Mouse (Mus musculus) MN1 (cell line): ENCODE measurements around the gene Fktn.

ENCODE experiments used
- DNase-seq: peaks from one replicate; pipeline ENCODE4 v3.0.0-alpha.2; 2016; ENCODE audit warnings: low spot score

Gene Fktn

DNA sequence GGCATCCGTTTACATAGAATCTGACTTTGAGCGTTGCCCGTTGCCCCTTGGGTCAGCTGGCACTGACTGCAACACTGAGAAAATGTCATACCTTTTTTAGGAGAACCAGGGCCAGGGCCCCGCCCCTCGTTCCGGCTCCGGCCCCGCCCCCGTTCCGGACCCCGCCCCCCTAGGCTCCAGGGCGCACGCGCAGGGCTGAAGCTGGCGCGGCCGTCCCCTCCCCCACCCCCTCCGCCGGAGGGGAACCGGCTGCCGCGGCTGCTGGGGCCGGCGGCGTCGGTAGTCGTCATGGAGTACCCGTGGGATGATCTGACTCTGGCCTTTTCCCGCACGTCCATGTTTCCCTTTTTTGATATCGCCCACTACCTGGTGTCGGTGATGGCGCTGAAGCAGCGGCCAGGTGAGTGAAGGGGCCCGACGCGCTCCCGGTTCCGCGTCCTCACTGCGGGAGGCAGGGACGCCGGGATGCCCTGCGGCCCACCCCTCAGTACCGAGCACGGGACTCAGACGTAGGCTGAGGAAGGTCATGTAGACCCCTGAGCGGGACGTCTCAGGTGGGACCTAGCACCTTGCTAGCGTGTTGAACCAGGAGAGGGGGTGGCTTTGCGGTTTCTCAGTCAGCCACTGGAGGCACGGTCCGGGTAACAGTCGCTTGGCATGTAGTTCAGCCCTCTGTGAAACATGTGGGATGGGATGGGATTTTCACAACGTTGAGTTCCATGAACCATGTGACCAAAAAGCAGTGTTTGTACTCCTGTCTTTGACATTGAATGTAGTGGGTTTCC is 112.2 kb downstream of the Fktn start, which contains the start of gene Tmem38b:
Gene Tmem38b, plus strand, starts transcription at position 225 of the 785 bp plus-strand sequence.
- DNase-seq, result peak; percentile 64

DNA sequence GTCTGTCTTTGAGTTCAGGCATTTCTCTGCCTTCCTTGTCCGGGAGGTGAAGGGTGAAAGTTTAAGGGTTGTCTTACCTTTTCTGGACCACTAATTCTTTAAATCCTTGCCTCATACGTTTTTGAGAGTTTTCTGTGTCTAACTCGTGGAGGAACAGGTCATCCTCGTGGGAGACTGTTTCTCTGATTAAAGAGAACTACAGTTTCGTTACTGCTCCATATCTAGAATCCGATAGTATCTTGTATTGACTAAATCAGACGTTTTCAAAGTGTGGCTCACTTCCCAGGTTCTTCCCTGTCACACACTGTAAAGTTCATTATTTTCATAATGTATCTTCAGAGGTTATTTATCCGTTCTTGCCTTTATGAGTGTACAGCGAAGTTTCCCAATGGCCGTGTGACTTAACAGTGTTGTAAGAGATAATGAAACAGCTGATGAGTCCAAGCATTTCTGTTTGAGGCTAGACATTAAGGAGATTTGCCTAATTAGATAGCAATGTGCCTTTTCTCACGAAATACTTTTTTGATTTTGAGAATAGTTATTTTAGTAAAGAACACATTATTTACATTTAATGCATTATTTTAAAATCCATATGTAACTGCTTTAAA is 112.9 kb downstream of the Fktn start:
- no peak for DNase-seq
